Mouse (Mus musculus) kidney, adult 18-20 months (tissue): ENCODE results near the gene AI413582.

Source experiments
- DNase-seq: peaks from one replicate; pipeline ENCODE4 v3.0.0; 2021

The AI413582 gene

GRCm38 (mm10) chr17:27513916-27514762 is 51.4 kb downstream of the AI413582 start:
- no peak for DNase-seq
